Comparison of ENCODE assay signal across 15 mouse cellular contexts in the genomic region with DNA sequence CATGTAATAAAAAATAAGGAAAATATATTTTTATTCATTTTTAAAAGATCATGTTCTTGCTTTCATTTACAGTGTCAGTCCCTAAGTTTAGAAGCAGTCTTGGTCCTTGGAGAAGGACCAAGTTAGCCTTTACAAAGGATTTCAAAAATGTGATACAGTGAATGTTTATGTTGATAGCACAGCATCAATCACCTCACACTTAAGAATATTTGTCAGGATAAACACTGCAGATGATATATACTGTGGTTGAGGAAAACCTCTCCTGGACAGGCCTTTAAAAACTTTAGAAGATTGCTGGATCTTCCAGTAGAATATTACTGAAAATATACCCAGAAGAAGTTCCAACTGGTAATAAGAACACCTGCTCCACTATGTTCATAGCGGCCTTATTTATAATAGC.
"Had no signal": no experiment of that assay in that cellular context is flagged by ENCODE, and none has a peak within 500 bp of the region (broad histone marks: within the 10 kb centered on the region; RNA-seq: fewer than 3 reads in every experiment).

No protein-coding gene starts in this region.

- H3K9ac ChIP-seq: neural tube, embryonic 15.5 days; stomach, embryonic 15.5 days had no signal

- H3K4me1 ChIP-seq: neural tube, embryonic 15.5 days; stomach, embryonic 15.5 days had no signal

- H3K4me3 ChIP-seq: neural tube, embryonic 15.5 days; stomach, embryonic 15.5 days had no signal

- H3K27ac ChIP-seq: neural tube, embryonic 15.5 days; stomach, embryonic 15.5 days; stomach, postnatal 0 days had no signal

- H3K9me3 ChIP-seq: neural tube, embryonic 15.5 days; stomach, embryonic 15.5 days had no signal

- H3K36me3 ChIP-seq: neural tube, embryonic 15.5 days; stomach, embryonic 15.5 days had no signal

- H3K4me2 ChIP-seq: neural tube, embryonic 15.5 days; stomach, embryonic 15.5 days had no signal

- DNase-seq: retina, postnatal 1 day; right cerebral cortex, adult 18-20 months; right cerebral cortex, postnatal 14 days; right cerebral cortex, postnatal 25 days; right cerebral cortex, postnatal 4 days; spleen, adult 18-20 months; thymus, adult 18-20 months; thymus, adult 2 months; thymus, postnatal 14 days; thymus, postnatal 25 days; thymus, postnatal 36 days; thymus, postnatal 4 days had no signal

- H3K27me3 ChIP-seq: neural tube, embryonic 15.5 days; stomach, embryonic 15.5 days had no signal
